Mouse (Mus musculus) forebrain, embryonic 13.5 days (tissue): ENCODE measurements around the gene Ywhag. TPM values are rescaled to one million over a fixed set of nuclear protein-coding genes. Genes with fewer than 3 reads are reported as not detected.

ENCODE experiments used
- ATAC-seq: fragments of 200-750 bp; cut with Nextera tagmentation; 2 replicates; pipeline ENCODE4 v1.8.0; 2017
- H3K27ac ChIP-seq: fragments of 300-500 bp; sonication (generic); 2 replicates; pipeline ENCODE4 v1.5.1; 2015; ENCODE audit warnings: inconsistent platforms, mild to moderate bottlenecking, moderate library complexity
- H3K27me3 ChIP-seq: fragments of 300-500 bp; sonication (generic); 2 replicates; pipeline ENCODE4 v1.6.1; 2015; ENCODE audit warnings: mild to moderate bottlenecking, inconsistent platforms
- H3K36me3 ChIP-seq: fragments of 300-500 bp; sonication (generic); 2 replicates; pipeline ENCODE4 v1.6.1; 2015; ENCODE audit warnings: mild to moderate bottlenecking, inconsistent platforms; ENCODE audit not compliant: poor library complexity, severe bottlenecking
- H3K4me1 ChIP-seq: fragments of 300-500 bp; sonication (generic); 2 replicates; pipeline ENCODE4 v1.6.1; 2015; ENCODE audit warnings: inconsistent platforms
- H3K4me2 ChIP-seq: fragments of 300-500 bp; sonication (generic); 2 replicates; pipeline ENCODE4 v1.6.1; 2015; ENCODE audit warnings: inconsistent platforms, mild to moderate bottlenecking, moderate library complexity
- H3K4me3 ChIP-seq: fragments of 300-500 bp; sonication (generic); 2 replicates; pipeline ENCODE4 v1.5.1; 2015; ENCODE audit warnings: mild to moderate bottlenecking, inconsistent platforms
- H3K9ac ChIP-seq: fragments of 300-500 bp; sonication (generic); 2 replicates; pipeline ENCODE4 v1.6.1; 2015; ENCODE audit warnings: mild to moderate bottlenecking, inconsistent platforms
- H3K9me3 ChIP-seq: fragments of 300-500 bp; sonication (generic); replicated peaks from 2 replicates; pipeline ENCODE4 v1.6.1; 2016; ENCODE audit warnings: inconsistent platforms
- WGBS: fragments of 180-500 bp; shearing (Covaris S2); methylation state at CpG from one replicate; pipeline ENCODE4 v1.1.7; 2015; 5-methylcytosine and 5-hydroxymethylcytosine counted together
- polyA plus RNA-seq: library from polyadenylated mRNA; unstranded; fragments of >200 nt; fragmentation: Nextera tagmentation; extraction: Ambion mirVana; gene quantifications from 2 replicates; pipeline ENCODE4 v1.2.1, GENCODE M21; 2015

Gene Ywhag
- polyA plus RNA-seq, 1 experiment from 2014 or later = 424 TPM

DNA sequence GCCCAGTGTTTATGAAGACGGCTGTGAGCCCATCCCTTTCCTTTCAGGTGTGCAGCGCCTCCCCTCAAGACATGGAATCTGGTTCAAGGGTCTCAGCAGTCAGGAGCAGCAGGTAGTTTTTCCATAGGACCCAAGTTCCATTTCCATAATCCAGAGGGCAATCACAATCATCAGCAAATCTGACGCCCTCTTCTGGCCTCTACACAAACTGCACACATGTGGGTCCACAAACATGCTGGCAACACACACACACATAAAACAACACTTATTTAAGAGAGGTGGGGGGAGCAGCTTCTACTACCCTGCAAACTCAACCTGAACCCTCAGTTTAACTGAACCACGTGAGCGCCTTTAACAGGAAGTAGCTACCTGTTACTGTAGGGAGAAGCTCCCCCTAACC is 15.8 kb downstream of the Ywhag start:
- Histone ChIP-seq H3K4me2 (no peak overlapping the region), H3K27ac (no peak overlapping the region), H3K36me3 (peaks cover 96% of the 10 kb centered on the region), H3K9ac (no peak overlapping the region), H3K27me3 (no peaks in the 10 kb centered on the region), H3K4me3 (no peak overlapping the region), H3K9me3 (no peaks in the 10 kb centered on the region), H3K4me1 (0 out of 2 replicates have a peak, but pooled peaks cover 3% of the 10 kb centered on the region)
- ATAC-seq = no peak
- WGBS = 94% methylated on average over 5 of the region's 5 CpGs

DNA sequence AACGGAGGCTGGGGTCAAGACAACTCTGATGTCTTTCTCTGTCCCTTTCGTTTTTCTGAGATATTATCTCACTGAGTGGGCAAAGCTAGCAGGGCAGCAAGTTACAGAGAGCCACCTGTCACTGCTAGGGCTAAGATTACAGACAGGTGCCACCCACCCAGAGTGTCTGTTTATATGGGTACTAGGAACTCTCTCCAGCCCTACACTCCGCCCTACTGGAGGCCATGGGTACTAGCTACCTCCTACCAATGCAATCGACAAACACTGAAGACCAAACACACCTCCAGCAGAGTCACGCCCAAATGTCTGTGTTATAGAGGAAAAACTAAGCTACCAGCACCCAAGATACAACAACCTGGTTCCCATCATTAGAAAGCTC is 16.4 kb downstream of the Ywhag start:
- H3K4me3 ChIP-seq = no peak overlapping the region
- H3K27me3 ChIP-seq = no peaks in the 10 kb centered on the region
- no peak overlapping the region for H3K27ac ChIP-seq
- 0 out of 2 replicates have a peak, but pooled peaks cover 3% of the 10 kb centered on the region for H3K4me1 ChIP-seq
- WGBS = 98% methylated on average over 5 of the region's 5 CpGs
- peaks cover 97% of the 10 kb centered on the region for H3K36me3 ChIP-seq
- H3K9ac ChIP-seq = no peak overlapping the region
- no peak overlapping the region for H3K4me2 ChIP-seq
- no peak for ATAC-seq
- H3K9me3 ChIP-seq = no peaks in the 10 kb centered on the region

DNA sequence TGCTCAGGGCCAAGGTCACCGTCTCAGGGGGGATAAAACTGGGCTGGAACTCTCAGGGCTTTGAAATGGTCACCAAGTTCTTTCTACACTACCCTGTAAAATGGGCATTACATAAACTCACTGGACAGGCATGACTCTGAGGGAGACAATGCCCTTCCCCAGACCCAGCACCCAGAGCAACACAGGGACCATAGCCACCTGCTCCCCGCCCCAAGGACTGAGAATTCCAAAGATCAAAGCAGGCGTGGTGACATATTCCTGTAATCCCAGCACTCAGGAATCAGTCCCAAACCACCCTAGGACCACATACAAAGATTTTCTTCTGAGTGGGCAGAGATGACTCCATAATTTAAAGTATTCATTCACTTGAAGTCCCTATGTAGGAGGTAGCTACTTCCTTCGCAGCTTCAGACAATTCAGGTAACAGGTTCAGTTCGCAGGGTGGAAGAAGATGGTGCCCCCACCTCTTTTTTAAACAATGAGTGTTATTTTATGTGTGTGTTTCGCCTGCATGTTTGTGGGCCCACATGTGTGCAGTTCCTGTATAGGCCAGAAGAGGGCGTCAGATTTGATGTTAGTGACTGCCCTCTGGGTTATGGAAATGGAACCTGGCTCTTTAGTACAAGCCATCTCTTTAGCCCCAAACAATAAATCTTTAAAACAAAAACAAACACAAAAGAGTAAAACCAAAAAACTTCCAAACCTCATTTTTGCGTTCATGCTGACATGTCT is 16.9 kb downstream of the Ywhag start:
- Histone ChIP-seq H3K9ac (no peak overlapping the region), H3K9me3 (no peaks in the 10 kb centered on the region), H3K27ac (no peak overlapping the region), H3K27me3 (no peaks in the 10 kb centered on the region), H3K36me3 (peaks cover 97% of the 10 kb centered on the region), H3K4me1 (0 out of 2 replicates have a peak, but pooled peaks cover 3% of the 10 kb centered on the region), H3K4me2 (no peak overlapping the region), H3K4me3 (no peak overlapping the region)
- whole genome bisulfite sequencing = 94% methylated on average over 8 of the region's 8 CpGs
- no peak for ATAC-seq

DNA sequence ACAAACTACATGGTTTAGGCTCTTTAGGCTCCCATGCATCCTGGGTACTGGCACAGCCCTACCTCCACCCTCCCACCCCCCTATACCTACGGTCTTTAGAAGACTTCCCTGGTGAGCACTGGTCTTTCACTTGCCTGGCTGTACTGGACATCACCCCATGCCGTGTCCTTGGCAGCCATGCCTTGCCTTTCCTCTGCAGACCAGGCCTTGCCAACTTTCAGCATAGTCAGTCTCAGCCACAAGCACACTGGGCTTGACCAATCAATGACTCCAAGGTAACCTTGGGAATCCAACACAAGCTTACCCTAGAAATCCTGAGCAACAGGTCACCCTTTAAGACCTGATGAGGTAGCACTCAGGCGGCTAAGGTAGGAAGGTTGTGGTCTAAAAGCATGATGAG is 17.8 kb downstream of the Ywhag start:
- Histone ChIP-seq H3K4me3 (no peak overlapping the region), H3K4me1 (0 out of 2 replicates have a peak, but pooled peaks cover 3% of the 10 kb centered on the region), H3K36me3 (peaks cover 96% of the 10 kb centered on the region), H3K4me2 (no peak overlapping the region), H3K9ac (no peak overlapping the region), H3K27me3 (no peaks in the 10 kb centered on the region), H3K27ac (no peak overlapping the region), H3K9me3 (no peaks in the 10 kb centered on the region)
- WGBS = 92% methylated on average over 3 of the region's 3 CpGs
- ATAC-seq = no peak

DNA sequence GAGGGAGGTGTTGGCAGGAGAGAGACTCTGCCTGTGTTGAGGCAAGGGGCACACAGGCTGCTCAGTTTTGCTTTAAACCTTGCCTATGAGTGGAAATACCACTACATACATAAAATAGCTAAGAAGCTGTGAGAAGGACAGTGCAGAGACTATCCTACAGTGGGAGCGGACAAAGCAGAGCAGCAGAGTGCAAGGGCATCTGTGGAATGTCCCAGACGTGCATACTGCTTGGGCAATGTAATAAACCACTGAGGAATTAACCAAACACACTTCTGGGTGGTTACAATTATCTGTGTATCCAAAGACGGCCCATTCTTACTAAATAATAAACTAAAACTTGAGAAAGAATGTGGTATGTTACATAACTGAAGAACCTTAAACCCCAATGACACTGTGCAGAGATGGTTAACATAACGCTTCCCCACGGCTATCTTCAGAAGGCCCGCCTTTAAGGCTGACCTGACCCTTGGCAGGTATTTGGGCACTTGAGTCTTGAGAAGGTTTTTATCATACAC is 18.3 kb downstream of the Ywhag start:
- Histone ChIP-seq H3K9ac (no peak overlapping the region), H3K4me1 (0 out of 2 replicates have a peak, but pooled peaks cover 3% of the 10 kb centered on the region), H3K27ac (no peak overlapping the region), H3K4me3 (no peak overlapping the region), H3K9me3 (no peaks in the 10 kb centered on the region), H3K36me3 (peaks cover 96% of the 10 kb centered on the region), H3K27me3 (no peaks in the 10 kb centered on the region), H3K4me2 (no peak overlapping the region)
- WGBS = 91% methylated on average over 6 of the region's 6 CpGs
- ATAC-seq = no peak

DNA sequence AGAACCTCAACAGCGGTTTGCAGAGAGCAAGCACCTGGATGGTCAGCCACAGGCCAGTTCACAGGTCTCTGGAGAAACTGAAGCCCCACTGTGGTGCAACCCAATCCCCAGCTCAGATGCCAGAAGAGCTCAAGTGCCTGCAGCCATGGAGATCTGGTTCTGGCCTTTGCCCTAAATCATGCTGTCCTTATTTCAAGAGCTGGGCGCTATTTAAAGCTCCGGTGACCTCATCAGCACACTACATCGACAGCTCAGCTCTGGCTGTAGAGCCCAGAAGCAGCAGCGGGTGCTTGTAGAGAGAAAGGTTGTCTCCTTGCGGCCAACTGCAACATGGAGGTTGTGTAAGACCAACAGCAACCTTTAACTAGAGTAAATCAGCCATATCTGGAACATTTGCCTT is 20.3 kb downstream of the Ywhag start:
- H3K4me3 ChIP-seq = no peak overlapping the region
- H3K4me2 ChIP-seq = no peak overlapping the region
- H3K27me3 ChIP-seq = no peaks in the 10 kb centered on the region
- no peak for ATAC-seq
- peaks cover 96% of the 10 kb centered on the region for H3K36me3 ChIP-seq
- 91% methylated on average over 6 of the region's 6 CpGs for WGBS
- peaks cover 4% of the 10 kb centered on the region; the same call in 1 of the 2 replicates for H3K4me1 ChIP-seq
- no peak overlapping the region for H3K9ac ChIP-seq
- H3K9me3 ChIP-seq = no peaks in the 10 kb centered on the region
- H3K27ac ChIP-seq = no peak overlapping the region

DNA sequence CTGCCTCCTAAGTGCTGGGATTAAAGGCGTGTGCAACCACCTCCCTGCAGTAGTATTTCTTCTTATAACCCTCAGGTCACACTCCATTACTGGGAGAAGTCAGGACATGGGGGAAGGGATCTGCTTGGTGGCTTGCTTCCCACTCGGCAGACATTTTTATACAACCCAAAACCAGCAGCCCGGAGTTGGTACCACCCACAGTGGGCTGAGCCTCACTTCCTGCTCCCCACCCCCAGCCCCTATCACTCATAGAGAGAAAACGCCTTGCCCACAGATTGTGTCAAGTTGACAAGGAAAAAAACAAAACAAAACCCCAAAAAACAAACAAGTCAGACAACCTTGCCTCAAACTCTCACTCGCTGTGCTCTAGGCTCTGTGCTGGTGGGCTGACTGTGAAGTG is 21.2 kb downstream of the Ywhag start:
- Histone ChIP-seq H3K4me2 (no peak overlapping the region), H3K9me3 (no peaks in the 10 kb centered on the region), H3K9ac (no peak overlapping the region), H3K36me3 (peaks cover 94% of the 10 kb centered on the region), H3K4me1 (peaks cover 11% of the 10 kb centered on the region; the same call in 1 of the 2 replicates), H3K27ac (no peak overlapping the region), H3K4me3 (no peak overlapping the region), H3K27me3 (no peaks in the 10 kb centered on the region)
- 91% methylated on average over 5 of the region's 5 CpGs for WGBS
- ATAC-seq = no peak

DNA sequence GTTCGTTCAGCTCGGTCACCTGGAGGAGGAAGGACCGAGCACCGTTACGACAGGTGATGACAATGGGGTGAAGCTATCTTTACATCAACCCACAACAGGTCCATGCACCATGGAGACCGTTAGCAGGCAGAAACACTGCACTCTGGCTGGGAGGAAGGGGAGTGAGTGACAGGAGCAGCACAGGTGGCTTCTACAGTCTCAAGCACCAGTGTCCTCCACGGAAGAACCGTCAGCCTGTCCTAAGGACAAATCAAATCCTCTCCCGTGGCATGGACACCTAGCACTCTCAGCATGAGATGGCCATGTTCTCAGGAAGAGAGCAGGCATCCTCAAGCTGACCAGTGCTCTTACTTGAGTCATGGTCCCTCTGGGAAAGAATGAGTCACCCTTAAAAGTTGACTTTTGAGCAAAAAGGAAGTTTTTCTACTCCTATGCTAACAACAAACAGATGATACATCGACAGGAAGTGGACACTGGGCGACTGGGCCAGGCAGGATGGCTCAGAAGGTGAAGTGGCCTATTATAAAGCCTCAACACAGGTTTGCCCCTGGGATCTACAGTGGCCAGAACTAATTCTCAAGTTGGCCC is 22.7 kb downstream of the Ywhag start:
- Histone ChIP-seq H3K27me3 (no peaks in the 10 kb centered on the region), H3K4me2 (no peak overlapping the region), H3K36me3 (peaks cover 94% of the 10 kb centered on the region), H3K27ac (no peak overlapping the region), H3K9ac (no peak overlapping the region), H3K4me3 (no peak overlapping the region), H3K9me3 (no peaks in the 10 kb centered on the region), H3K4me1 (peaks cover 18% of the 10 kb centered on the region; the same call in 1 of the 2 replicates)
- no peak for ATAC-seq
- 90% methylated on average over 11 of the region's 11 CpGs for WGBS

DNA sequence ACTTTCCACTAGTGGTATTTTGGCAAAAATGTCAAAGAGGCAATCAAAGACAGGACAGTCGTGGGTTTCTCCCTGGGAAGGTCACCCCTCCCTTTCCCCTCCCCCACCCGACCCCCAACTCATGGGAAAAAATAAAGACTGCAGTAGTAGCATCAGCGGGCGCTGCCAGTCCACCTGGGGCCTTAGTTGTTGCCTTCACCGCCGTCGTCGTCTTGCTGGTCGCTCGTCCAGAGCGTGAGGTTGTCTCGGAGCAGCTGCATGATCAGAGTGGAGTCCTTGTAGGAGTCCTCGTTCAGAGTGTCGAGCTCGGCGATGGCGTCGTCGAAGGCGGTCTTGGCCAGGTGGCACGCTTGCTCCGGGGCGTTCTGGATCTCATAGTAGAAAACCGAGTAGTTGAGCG is 23.6 kb downstream of the Ywhag start:
- Histone ChIP-seq H3K27ac (no peak overlapping the region), H3K36me3 (peaks cover 94% of the 10 kb centered on the region), H3K9ac (no peak overlapping the region), H3K9me3 (no peaks in the 10 kb centered on the region), H3K4me2 (no peak overlapping the region), H3K4me3 (no peak overlapping the region), H3K4me1 (peaks cover 18% of the 10 kb centered on the region; the same call in 1 of the 2 replicates), H3K27me3 (no peaks in the 10 kb centered on the region)
- WGBS = 92% methylated on average over 25 of the region's 25 CpGs
- ATAC-seq = no peak

DNA sequence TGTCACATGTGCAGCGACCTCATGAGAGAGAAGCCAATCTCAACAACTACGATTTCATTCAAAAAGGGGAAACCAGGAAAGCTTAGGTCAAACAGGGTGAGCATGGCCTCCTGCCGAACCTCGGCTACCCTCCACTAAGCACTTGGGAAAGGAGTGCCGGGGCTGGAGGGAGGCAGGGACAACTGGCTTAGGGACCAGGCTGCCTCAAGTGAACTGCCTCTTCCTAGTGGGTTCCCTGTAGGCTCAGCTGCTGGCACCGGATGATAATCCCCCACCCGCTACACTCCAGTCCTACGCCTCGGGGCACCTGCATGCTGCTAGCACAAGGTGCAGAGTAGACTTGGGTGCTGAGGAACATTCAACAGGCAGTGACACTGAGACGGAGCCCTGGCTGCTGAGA is 24.8 kb downstream of the Ywhag start:
- no peak overlapping the region for H3K27ac ChIP-seq
- peaks cover 18% of the 10 kb centered on the region; the same call in 1 of the 2 replicates for H3K4me1 ChIP-seq
- no peak overlapping the region for H3K4me3 ChIP-seq
- H3K27me3 ChIP-seq = no peaks in the 10 kb centered on the region
- peaks cover 91% of the 10 kb centered on the region for H3K36me3 ChIP-seq
- H3K4me2 ChIP-seq = no peak overlapping the region
- ATAC-seq = no peak
- H3K9me3 ChIP-seq = no peaks in the 10 kb centered on the region
- H3K9ac ChIP-seq = no peak overlapping the region
- WGBS = 90% methylated on average over 10 of the region's 10 CpGs

DNA sequence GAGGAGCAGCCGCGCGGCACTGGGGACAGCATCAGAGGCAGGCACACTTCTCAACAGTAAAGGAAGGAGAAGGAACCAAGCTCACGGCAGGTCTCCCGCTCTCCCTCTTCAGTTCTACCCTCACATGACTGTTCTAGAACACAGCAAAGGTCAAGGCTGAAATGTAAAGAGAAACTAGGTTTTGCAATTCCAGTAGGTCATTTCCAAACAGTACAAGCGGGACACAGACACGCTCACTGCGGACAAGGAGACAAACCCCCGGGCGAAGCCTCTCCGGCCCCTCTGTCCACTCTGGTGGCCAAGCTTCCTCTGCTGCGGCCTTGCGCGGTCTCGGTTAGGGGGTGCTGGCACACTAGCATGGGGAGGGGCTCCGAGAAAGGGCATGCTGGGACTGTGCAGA is 25.4 kb downstream of the Ywhag start:
- H3K27ac ChIP-seq = no peak overlapping the region
- H3K4me1 ChIP-seq = peaks cover 23% of the 10 kb centered on the region; the same call in 1 of the 2 replicates
- no peak overlapping the region for H3K4me3 ChIP-seq
- no peak overlapping the region; the same call in 1 of the 2 replicates for H3K9ac ChIP-seq
- no peaks in the 10 kb centered on the region for H3K27me3 ChIP-seq
- H3K9me3 ChIP-seq = no peaks in the 10 kb centered on the region
- no peak overlapping the region for H3K4me2 ChIP-seq
- no peak for ATAC-seq
- 93% methylated on average over 16 of the region's 16 CpGs for WGBS
- peaks cover 86% of the 10 kb centered on the region for H3K36me3 ChIP-seq

DNA sequence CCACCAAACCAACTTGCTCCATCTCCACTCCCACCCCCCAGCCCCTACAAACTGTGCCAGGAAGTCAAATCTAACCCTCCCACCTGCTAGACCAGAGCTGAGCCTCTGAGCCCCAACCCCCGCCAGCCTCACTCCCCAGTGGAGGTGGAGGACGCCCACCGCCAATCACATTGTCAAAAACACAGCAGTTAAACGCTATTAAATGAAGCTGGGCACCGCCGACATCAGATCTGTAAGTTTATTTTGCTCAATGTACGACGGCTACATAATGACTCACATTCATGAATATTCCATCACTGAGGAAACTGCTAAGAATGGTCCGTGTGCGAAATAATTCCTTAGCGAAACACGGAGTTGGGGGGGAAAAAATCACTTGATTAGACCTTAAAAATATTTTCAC is 26.2 kb downstream of the Ywhag start:
- Histone ChIP-seq H3K27me3 (no peaks in the 10 kb centered on the region), H3K4me1 (peaks cover 29% of the 10 kb centered on the region), H3K9me3 (no peaks in the 10 kb centered on the region), H3K4me3 (no peak overlapping the region), H3K9ac (no peak overlapping the region), H3K27ac (no peak overlapping the region), H3K36me3 (peaks cover 78% of the 10 kb centered on the region), H3K4me2 (no peak overlapping the region)
- no peak for ATAC-seq
- 63% methylated on average over 12 of the region's 12 CpGs for WGBS
